Mouse (Mus musculus) embryonic facial prominence, embryonic 10.5 days (tissue): ENCODE data around the gene Pikfyve. TPM values are rescaled to one million over a fixed set of nuclear protein-coding genes. Genes with fewer than 3 reads are reported as not detected.

Experiments used
- DNase-seq: peaks from one replicate; pipeline ENCODE4 v3.0.0-alpha.2; 2017; ENCODE audit warnings: low spot score
- H3K27ac ChIP-seq: fragments of 300-500 bp; sonication (generic); replicated peaks from 2 replicates; pipeline ENCODE4 v1.5.1; 2016; ENCODE audit warnings: mild to moderate bottlenecking
- H3K27me3 ChIP-seq: fragments of 300-500 bp; sonication (generic); replicated peaks from 2 replicates; pipeline ENCODE4 v1.6.1; 2016; ENCODE audit warnings: low read depth, mild to moderate bottlenecking; ENCODE audit not compliant: poor library complexity, severe bottlenecking
- H3K36me3 ChIP-seq: fragments of 300-500 bp; sonication (generic); replicated peaks from 2 replicates; pipeline ENCODE4 v1.6.1; 2016; ENCODE audit warnings: mild to moderate bottlenecking, moderate library complexity
- H3K4me1 ChIP-seq: fragments of 300-500 bp; sonication (generic); 2 replicates; pipeline ENCODE4 v1.6.1; 2016
- H3K4me3 ChIP-seq: fragments of 300-500 bp; sonication (generic); 2 replicates; pipeline ENCODE4 v1.5.1; 2016; ENCODE audit warnings: mild to moderate bottlenecking, moderate library complexity
- H3K9me3 ChIP-seq: fragments of 300-500 bp; sonication (generic); 2 replicates; pipeline ENCODE4 v1.6.1; 2016; ENCODE audit warnings: mild to moderate bottlenecking
- WGBS: fragments of 180-500 bp; shearing (Covaris S2); methylation state at CpG from one replicate; pipeline ENCODE4 v1.1.7; 2016; 5-methylcytosine and 5-hydroxymethylcytosine counted together
- polyA plus RNA-seq: library from polyadenylated mRNA; unstranded; fragments of >200 nt; fragmentation: Nextera tagmentation; extraction: Ambion mirVana; gene quantifications from 2 replicates; pipeline ENCODE4 v1.2.1, GENCODE M21; 2016

The Pikfyve gene
- polyA plus RNA-seq, 1 experiment from 2014 or later = 13.7 TPM

DNA sequence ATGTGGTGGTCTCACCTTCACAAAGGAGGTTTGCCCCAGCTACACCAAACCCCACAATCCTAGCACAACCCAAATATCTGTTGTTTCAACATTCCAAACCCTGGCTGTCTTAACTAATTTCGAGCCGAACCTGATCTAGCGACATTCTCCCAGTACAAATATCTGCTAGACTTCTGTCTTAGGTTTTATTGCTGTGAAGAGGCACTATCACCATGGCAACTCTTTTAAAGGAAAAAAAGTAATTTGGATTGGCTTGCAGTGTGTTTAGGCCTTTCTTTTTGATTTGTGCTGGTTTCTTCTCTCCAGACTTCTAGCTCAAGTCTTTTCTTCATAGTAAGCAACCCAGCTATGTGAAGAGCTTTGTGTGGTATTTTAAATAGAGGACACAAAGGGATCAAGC is 94.0 kb downstream of the Pikfyve start:
- no peaks in the 10 kb centered on the region for H3K4me1 ChIP-seq
- 88% methylated on average over 3 of the region's 3 CpGs for WGBS
- no peak overlapping the region for H3K4me3 ChIP-seq
- H3K27me3 ChIP-seq = no peaks in the 10 kb centered on the region
- DNase-seq = no peak
- H3K36me3 ChIP-seq = peaks cover 18% of the 10 kb centered on the region; the same call in 1 of the 2 replicates
- no peaks in the 10 kb centered on the region for H3K9me3 ChIP-seq
- no peak overlapping the region for H3K27ac ChIP-seq

DNA sequence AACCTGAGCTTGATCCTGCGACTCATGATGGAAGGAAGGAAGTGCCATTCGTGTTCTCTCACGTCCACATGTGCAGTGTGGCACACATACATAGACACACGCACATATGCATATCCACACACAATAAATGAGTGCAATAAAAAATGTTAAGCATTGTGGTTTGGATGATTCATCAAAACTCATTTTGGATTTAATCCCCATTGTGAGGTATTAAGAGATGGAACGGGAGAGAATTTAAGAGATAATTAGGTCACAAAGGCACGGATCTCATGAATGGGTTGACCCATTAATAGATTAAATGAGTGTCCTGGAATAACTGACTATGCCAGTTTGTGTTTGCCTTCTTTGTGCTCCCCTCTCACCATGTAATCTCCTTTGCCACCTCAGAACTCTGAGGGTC is 95.3 kb downstream of the Pikfyve start, which contains the start of gene Pth2r:
Gene Pth2r, plus strand, starts transcription at position 301 of the 400 bp plus-strand sequence.
- no peak within 1 kb of the TSS for H3K4me3 ChIP-seq
- 86% methylated on average over 6 of the region's 6 CpGs for WGBS
- no peaks in the 10 kb centered on the region for H3K9me3 ChIP-seq

DNA sequence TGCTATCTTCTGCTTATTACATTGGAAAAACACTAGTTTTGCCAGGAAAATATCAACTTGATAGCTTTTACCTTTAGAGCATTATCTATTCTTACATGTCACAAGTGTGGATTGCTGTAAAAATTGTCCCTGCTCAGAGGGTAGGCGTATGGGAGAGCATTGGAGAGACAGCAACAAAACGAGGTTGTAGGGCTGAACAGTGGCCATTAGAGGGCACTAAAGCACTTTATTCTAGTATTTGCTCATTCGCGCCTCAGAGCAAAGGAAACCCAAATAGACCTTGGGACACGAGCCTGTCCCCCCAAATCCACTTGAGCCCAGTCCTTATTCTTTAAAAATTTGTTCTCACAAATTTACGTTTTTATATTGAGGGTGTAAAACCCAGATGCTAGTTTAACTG is 96.3 kb downstream of the Pikfyve start:
- Histone ChIP-seq H3K4me1 (no peaks in the 10 kb centered on the region), H3K27me3 (no peaks in the 10 kb centered on the region), H3K9me3 (no peaks in the 10 kb centered on the region), H3K36me3 (peaks cover 5% of the 10 kb centered on the region; the same call in 1 of the 2 replicates), H3K27ac (no peak overlapping the region), H3K4me3 (no peak overlapping the region)
- 15% methylated on average over 6 of the region's 6 CpGs for WGBS
- DNase-seq = peak; percentile 38

More for the DNA sequence above, 95.3 kb downstream of the Pikfyve start, which contains the start of gene Pth2r:
- Histone ChIP-seq H3K4me1 (no peaks in the 10 kb centered on the region), H3K36me3 (peaks cover 15% of the 10 kb centered on the region; the same call in 1 of the 2 replicates), H3K27me3 (no peaks in the 10 kb centered on the region), H3K27ac (no peak within 1 kb of the TSS)
- DNase-seq = no peak

DNA sequence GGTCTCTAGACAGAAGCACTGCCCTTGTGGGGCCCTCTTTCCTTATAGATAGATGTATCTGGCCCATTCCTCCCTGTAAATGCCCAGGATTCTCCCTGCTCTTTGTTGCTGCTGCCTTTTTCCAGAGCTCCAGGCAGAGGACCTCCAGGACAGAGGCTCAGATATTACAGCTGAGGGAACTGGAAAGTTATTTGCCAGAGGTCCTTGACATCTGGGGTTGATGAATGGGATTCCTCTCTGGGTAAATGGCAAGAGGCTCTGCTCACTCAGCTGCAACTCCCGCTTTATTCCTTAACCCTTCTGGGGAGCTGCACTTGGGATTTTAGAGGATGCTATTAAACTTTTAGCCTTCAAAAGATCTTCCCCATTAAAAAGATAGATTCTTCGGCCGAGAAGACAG is 122.0 kb downstream of the Pikfyve start:
- H3K4me1 ChIP-seq = peaks cover 9% of the 10 kb centered on the region
- no peak overlapping the region for H3K27ac ChIP-seq
- peaks cover 27% of the 10 kb centered on the region for H3K27me3 ChIP-seq
- DNase-seq = no peak
- no peak overlapping the region for H3K4me3 ChIP-seq
- 81% methylated on average over 3 of the region's 3 CpGs for WGBS
- H3K36me3 ChIP-seq = no peaks in the 10 kb centered on the region
- no peaks in the 10 kb centered on the region for H3K9me3 ChIP-seq

DNA sequence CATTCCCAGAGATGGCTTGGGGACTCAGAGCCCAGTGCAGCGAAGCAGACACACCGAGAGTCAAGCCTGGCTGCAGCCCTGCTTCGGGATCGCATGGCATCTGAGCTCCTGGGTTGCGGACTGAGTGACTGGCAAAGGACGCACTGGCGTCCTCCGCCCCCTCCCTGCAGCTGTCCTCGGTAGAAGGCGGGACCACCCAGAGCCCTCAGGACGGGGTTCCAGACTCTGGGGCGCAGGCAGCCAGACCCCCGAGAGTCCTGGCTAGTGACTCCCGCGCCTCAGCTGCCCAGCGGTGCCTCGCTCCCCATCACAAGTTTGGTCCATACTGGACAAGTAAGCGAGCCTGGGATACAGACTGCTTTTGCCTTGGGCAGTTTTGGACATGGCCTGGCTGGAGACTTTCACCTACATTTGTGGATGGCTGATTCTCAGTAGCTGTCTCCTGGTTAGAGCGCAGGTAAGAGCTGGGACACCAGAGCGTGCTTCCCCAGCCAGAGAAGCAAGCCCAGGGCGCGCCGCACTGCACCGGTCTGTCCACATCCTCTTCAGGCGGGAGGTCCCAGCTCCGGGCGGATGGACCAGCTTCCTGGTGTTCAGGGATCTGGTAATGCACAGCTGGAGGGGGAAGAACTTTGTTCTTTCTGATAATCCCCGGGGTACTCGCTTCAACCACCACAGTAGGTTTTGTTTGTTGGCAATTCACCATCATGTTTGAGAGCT is 124.9 kb downstream of the Pikfyve start:
- Histone ChIP-seq H3K9me3 (no peaks in the 10 kb centered on the region), H3K4me1 (peaks cover 12% of the 10 kb centered on the region), H3K36me3 (no peaks in the 10 kb centered on the region), H3K4me3 (peak overlapping the region; percentile 61), H3K27ac (no peak overlapping the region), H3K27me3 (peaks cover 27% of the 10 kb centered on the region)
- DNase-seq = peak; percentile 44
- 2% methylated on average over 29 of the region's 29 CpGs for WGBS

DNA sequence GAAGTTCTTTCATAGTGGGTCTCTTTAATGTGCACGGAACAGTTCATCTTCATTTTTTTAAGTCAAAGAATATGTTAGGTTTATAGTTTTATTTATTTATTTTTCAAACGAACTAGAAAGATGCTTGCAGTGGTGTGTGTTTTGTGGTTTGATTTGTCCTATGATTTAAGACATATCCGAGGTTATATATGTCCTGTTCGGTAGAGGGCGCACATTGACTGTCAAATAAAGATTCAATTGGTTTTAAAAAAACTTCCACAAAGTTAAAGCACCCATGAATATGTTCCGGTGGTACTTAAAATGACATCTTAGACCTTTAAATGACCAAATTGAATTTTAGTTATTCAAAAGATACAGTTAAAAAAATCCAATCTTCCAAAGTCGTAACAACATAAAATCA is 125.6 kb downstream of the Pikfyve start:
- Histone ChIP-seq H3K4me3 (peak overlapping the region; percentile 61), H3K9me3 (no peaks in the 10 kb centered on the region), H3K4me1 (peaks cover 12% of the 10 kb centered on the region), H3K27me3 (peaks cover 27% of the 10 kb centered on the region), H3K27ac (no peak overlapping the region), H3K36me3 (no peaks in the 10 kb centered on the region)
- WGBS = 15% methylated on average over 7 of the region's 7 CpGs
- DNase-seq = no peak

DNA sequence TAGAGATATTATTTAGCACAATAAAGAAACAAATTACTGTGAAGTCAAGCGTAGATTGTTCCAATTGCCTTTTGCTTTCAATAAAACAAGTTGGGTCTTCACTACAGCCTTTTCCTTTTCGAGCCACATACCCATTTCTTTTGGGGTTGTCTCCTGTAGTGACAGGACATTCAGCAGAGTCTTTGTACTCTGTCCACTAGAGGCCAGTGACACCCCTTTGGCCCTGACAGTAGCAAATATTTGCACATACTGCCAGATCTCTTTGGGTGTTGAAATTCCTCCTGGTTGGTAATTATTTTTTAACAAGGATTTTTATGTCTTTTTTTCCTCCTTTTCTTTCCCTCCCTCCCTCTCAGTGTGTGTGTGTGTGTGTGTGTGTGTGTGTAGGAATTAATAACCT is 126.4 kb downstream of the Pikfyve start:
- no peaks in the 10 kb centered on the region for H3K36me3 ChIP-seq
- H3K9me3 ChIP-seq = no peaks in the 10 kb centered on the region
- 73% methylated on average over 2 of the region's 2 CpGs for WGBS
- H3K4me1 ChIP-seq = peaks cover 12% of the 10 kb centered on the region
- DNase-seq = no peak
- peaks cover 27% of the 10 kb centered on the region for H3K27me3 ChIP-seq
- no peak overlapping the region for H3K27ac ChIP-seq
- H3K4me3 ChIP-seq = no peak overlapping the region

DNA sequence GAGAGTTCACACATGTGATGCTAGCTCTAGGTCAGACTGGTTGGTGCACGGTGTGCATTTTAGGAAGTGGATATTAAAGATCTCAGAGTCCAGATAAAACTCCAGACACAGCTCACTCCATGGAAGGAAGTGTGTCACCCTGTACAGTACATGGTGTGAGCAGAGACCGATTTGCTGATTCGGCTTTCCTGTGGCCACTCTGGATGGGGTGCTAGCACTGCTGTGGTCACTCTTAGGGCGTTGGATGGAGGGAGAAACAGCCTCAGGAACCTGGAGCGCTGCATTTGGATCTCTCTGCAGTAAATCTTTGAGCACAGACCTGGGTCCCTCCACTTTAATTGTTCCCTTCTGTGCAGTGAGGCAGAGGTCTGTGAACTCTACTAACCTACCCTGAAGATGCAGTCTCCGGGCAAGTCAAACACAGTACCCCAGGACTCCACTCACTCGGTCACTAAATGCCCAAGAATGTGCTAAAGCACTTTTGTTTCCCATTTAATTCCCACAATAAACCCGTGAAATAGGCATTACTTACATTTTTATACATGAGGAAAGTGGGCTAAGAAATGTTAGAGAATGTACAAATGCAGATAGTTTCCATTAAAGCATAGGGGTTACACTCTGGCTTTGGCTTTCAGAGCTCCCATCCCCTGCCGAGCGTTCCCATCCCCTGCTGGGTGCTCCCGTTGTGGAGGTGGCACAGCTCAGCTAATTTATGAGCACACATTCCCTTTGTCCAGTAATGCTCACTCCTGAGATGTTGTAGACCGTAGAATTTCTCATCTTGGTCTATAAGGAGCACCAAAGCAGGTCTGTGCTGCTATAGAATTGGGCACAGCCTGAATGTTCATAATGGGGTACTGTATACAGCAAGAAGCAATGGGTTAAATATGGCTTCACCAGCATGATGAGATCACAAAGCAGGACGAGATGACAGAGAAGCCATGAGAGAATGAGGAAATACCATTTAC is 127.9 kb downstream of the Pikfyve start:
- H3K36me3 ChIP-seq = no peaks in the 10 kb centered on the region
- H3K27me3 ChIP-seq = peaks cover 23% of the 10 kb centered on the region
- DNase-seq = no peak
- 69% methylated on average over 13 of the region's 13 CpGs for WGBS
- H3K4me3 ChIP-seq = no peak overlapping the region
- peaks cover 12% of the 10 kb centered on the region for H3K4me1 ChIP-seq
- no peak overlapping the region for H3K27ac ChIP-seq
- no peaks in the 10 kb centered on the region for H3K9me3 ChIP-seq

DNA sequence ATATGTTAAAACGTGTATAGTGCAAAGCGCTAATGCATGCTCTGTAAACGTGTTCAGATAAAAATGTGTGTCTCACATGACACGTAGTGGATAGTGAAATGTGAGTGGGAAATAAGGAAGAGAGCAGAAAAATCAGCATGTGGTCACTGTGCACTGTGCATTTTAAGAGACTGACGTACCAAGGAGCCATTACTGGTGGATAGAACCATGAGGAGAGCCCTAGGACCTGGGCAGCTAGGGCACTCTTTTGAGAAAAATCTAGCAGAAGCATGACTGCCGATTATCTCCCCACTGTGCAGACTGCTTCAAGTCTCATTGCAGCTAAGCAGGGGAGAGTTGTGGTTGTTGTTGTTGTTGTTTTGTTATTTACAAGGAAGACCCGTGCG is 128.5 kb downstream of the Pikfyve start:
- H3K36me3 ChIP-seq = no peaks in the 10 kb centered on the region
- no peak overlapping the region for H3K27ac ChIP-seq
- DNase-seq = no peak
- no peak overlapping the region for H3K4me3 ChIP-seq
- H3K9me3 ChIP-seq = no peaks in the 10 kb centered on the region
- H3K4me1 ChIP-seq = peaks cover 12% of the 10 kb centered on the region
- WGBS = 89% methylated on average over 8 of the region's 8 CpGs
- peaks cover 21% of the 10 kb centered on the region for H3K27me3 ChIP-seq

Other genes with a start within 250 kb of the Pikfyve start
- 9.2 TPM in 2 replicates for gene Plekhm3, start 229.9 kb upstream of the Pikfyve start, polyA plus RNA-seq
- gene Akr1cl, start 153.9 kb upstream of the Pikfyve start, polyA plus RNA-seq = 0.40 and 0.65 TPM in 2 replicates
- gene Cryge, start 135.5 kb upstream of the Pikfyve start, polyA plus RNA-seq = 0.50 and 0.93 TPM in 2 replicates
- not detected in 2 replicates for gene Crygd, start 123.2 kb upstream of the Pikfyve start, polyA plus RNA-seq
- not detected in 2 replicates for gene Crygc, start 113.0 kb upstream of the Pikfyve start, polyA plus RNA-seq
- not detected in 2 replicates for gene Crygb, start 104.4 kb upstream of the Pikfyve start, polyA plus RNA-seq
- gene Cryga, start 83.3 kb upstream of the Pikfyve start, polyA plus RNA-seq = not detected in 2 replicates
- gene Gm28845, start 67.1 kb upstream of the Pikfyve start, polyA plus RNA-seq = not detected in 2 replicates
- gene D630023F18Rik, start 63.5 kb upstream of the Pikfyve start, polyA plus RNA-seq = 0.50 and 0.56 TPM in 2 replicates
- 228 and 231 TPM in 2 replicates for gene Idh1, start 183 bp upstream of the Pikfyve start, polyA plus RNA-seq
- 0.10 and 0.25 TPM in 2 replicates for gene Pth2r, start 95.4 kb downstream of the Pikfyve start, polyA plus RNA-seq